Comparison of ENCODE assay signal across 23 mouse cellular contexts in the genomic region with DNA sequence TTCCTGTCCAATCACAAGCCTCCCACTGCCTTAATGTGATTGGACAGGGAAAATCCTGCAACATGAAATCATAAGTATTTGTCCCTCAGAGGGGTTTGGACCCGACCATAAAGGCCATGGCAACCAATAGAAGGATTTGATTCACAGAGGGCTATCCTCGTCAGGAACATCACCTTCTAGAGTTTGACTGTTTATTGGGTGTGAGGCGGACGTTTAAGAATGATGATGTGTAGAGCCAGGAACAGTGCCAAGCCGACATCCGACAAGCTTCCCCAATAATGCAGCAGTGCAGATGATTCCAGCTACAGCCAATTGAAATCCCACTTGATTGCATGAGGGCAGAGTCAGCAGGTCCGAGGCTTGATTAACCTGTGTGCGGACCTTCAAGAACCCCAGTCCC.
A peak's percentile ranks its signal among the peaks of the same experiment; 100 is the strongest.
DNase-seq lines count a peak whose midpoint lies in the region; ATAC-seq and TF ChIP-seq lines count a peak whose summit lies in the region.
"Had no signal": no experiment of that assay in that cellular context is flagged by ENCODE, and none has a peak within 500 bp of the region (broad histone marks: within the 10 kb centered on the region; RNA-seq: fewer than 3 reads in every experiment).

No protein-coding gene starts in this region.

- no peak for TF ChIP-seq POLR2A in lung, adult 2 months (IDR thresholded peaks at IDR 0.05; ENCODE audit: borderline replicate concordance, extremely low read depth, low read depth, low read length)

- ATAC-seq in lung, embryonic 14.5 days (ENCODE audit: insufficient read depth): peak; percentile 86
- peak; percentile 65 for ATAC-seq in lung, embryonic 16.5 days (ENCODE audit: low read depth)
- ATAC-seq: forebrain, embryonic 14.5 days had no signal

- no peak overlapping the region for H3K9ac ChIP-seq in lung, embryonic 14.5 days
- H3K9ac ChIP-seq in lung, embryonic 16.5 days (ENCODE audit: low read length): no peak overlapping the region
- H3K9ac ChIP-seq: embryonic facial prominence, embryonic 13.5 days; embryonic facial prominence, embryonic 15.5 days; forebrain, embryonic 12.5 days had no signal

- 45% methylated on average over 8 of the region's 8 CpGs for WGBS in lung, embryonic 14.5 days
- WGBS in lung, adult 2 months: 59% methylated on average over 8 of the region's 8 CpGs
- 55% methylated on average over 8 of the region's 8 CpGs for WGBS in lung, embryonic 16.5 days
- WGBS in midbrain, embryonic 10.5 days: 92% methylated on average over 8 of the region's 8 CpGs

- no peak overlapping the region for H3K4me3 ChIP-seq in lung, embryonic 14.5 days (ENCODE audit: low read depth, low read length)
- no peak overlapping the region for H3K4me3 ChIP-seq in lung, adult 2 months (replicated peaks; ENCODE audit: extremely low read depth, low read depth, low read length)
- H3K4me3 ChIP-seq in lung, embryonic 16.5 days (ENCODE audit: low read length): no peak overlapping the region
- H3K4me3 ChIP-seq in midbrain, embryonic 10.5 days: no peak overlapping the region
- H3K4me3 ChIP-seq: embryonic facial prominence, embryonic 13.5 days; embryonic facial prominence, embryonic 15.5 days; erythroblast, embryonic 14.5 days; forebrain, embryonic 10.5 days; forebrain, embryonic 12.5 days had no signal

- no peak overlapping the region for H3K4me2 ChIP-seq in lung, embryonic 14.5 days
- no peak overlapping the region for H3K4me2 ChIP-seq in lung, embryonic 16.5 days (ENCODE audit: low read depth, low read length)
- H3K4me2 ChIP-seq: embryonic facial prominence, embryonic 13.5 days; embryonic facial prominence, embryonic 15.5 days; forebrain, embryonic 12.5 days had no signal

- H3K9me3 ChIP-seq in lung, embryonic 14.5 days (ENCODE audit: low read depth, low read length): no peaks in the 10 kb centered on the region
- H3K9me3 ChIP-seq in lung, embryonic 16.5 days (ENCODE audit: control insufficient read depth, low read length): no peaks in the 10 kb centered on the region
- H3K9me3 ChIP-seq in midbrain, embryonic 10.5 days (replicated peaks): no peaks in the 10 kb centered on the region
- H3K9me3 ChIP-seq: embryonic facial prominence, embryonic 13.5 days; embryonic facial prominence, embryonic 15.5 days; forebrain, embryonic 10.5 days; forebrain, embryonic 12.5 days had no signal

- no peaks in the 10 kb centered on the region for H3K36me3 ChIP-seq in lung, embryonic 14.5 days (ENCODE audit: insufficient read depth)
- H3K36me3 ChIP-seq in lung, embryonic 16.5 days (ENCODE audit: control insufficient read depth, insufficient read depth, low read length): no peaks in the 10 kb centered on the region
- H3K36me3 ChIP-seq in midbrain, embryonic 10.5 days: no peaks in the 10 kb centered on the region
- H3K36me3 ChIP-seq: embryonic facial prominence, embryonic 13.5 days; embryonic facial prominence, embryonic 15.5 days; forebrain, embryonic 10.5 days; forebrain, embryonic 12.5 days had no signal

- no peaks in the 10 kb centered on the region for H3K27me3 ChIP-seq in lung, embryonic 14.5 days (ENCODE audit: insufficient read depth, low read length)
- H3K27me3 ChIP-seq in lung, embryonic 16.5 days (ENCODE audit: control insufficient read depth, insufficient read depth, low read depth, low read length): no peaks in the 10 kb centered on the region
- no peaks in the 10 kb centered on the region for H3K27me3 ChIP-seq in midbrain, embryonic 10.5 days (ENCODE audit: low read depth, poor library complexity, severe bottlenecking)
- H3K27me3 ChIP-seq: embryonic facial prominence, embryonic 13.5 days; embryonic facial prominence, embryonic 15.5 days; forebrain, embryonic 12.5 days had no signal

- no peaks in the 10 kb centered on the region for H3K4me1 ChIP-seq in lung, embryonic 14.5 days (ENCODE audit: insufficient read depth)
- peaks cover under 1% of the 10 kb centered on the region; the same call in 1 of the 2 replicates for H3K4me1 ChIP-seq in lung, adult 2 months (ENCODE audit: control insufficient read depth, insufficient read depth, low read length)
- H3K4me1 ChIP-seq in lung, embryonic 16.5 days (replicated peaks; ENCODE audit: control insufficient read depth, insufficient read depth, low read length): no peaks in the 10 kb centered on the region
- no peaks in the 10 kb centered on the region for H3K4me1 ChIP-seq in midbrain, embryonic 10.5 days
- H3K4me1 ChIP-seq: embryonic facial prominence, embryonic 13.5 days; embryonic facial prominence, embryonic 15.5 days; forebrain, embryonic 10.5 days; forebrain, embryonic 12.5 days had no signal

- H3K27ac ChIP-seq in lung, embryonic 14.5 days (ENCODE audit: low read depth): no peak overlapping the region
- no peak overlapping the region for H3K27ac ChIP-seq in lung, embryonic 16.5 days (ENCODE audit: low read length)
- no peak overlapping the region for H3K27ac ChIP-seq in midbrain, embryonic 10.5 days (replicated peaks)
- H3K27ac ChIP-seq: embryonic facial prominence, embryonic 13.5 days; embryonic facial prominence, embryonic 15.5 days; forebrain, embryonic 10.5 days; forebrain, embryonic 12.5 days had no signal

- peak; percentile 78 for DNase-seq in lung, embryonic 14.5 days
- no peak for DNase-seq in lung, adult 2 months
- no peak for DNase-seq in lung, postnatal 36 days
- peak; percentile 37 for DNase-seq in lung, postnatal 10 days
- no peak for DNase-seq in lung, adult 18-20 months
- no peak for DNase-seq in midbrain, embryonic 10.5 days (ENCODE audit: low spot score)
- DNase-seq: adrenal gland, adult 2 months; adrenal gland, postnatal 10 days; adrenal gland, postnatal 25 days; cerebellum, adult 11 months; cerebellum, adult 18-20 months; cerebellum, adult 8-10 months; cerebellum, adult 9-11 months; cerebellum, postnatal 14 days; cerebellum, postnatal 36 days; embryo, embryonic 11 days had no signal

- no peak for TF ChIP-seq CTCF in lung, embryonic 14.5 days (IDR thresholded peaks at IDR 0.05; ENCODE audit: low read depth)
- no peak for TF ChIP-seq CTCF in lung, adult 2 months (IDR thresholded peaks at IDR 0.05; ENCODE audit: insufficient read depth, low read length)

Comparison
In these comparisons a context has a peak if more than half of its experiments do, and no peak if none do; other contexts are left out.
1. DNase-seq: peak in lung, embryonic 14.5 days (single experiment) and lung, postnatal 10 days (single experiment); none in lung, adult 2 months (single experiment), lung, postnatal 36 days (single experiment), lung, adult 18-20 months (0 of 2) and midbrain, embryonic 10.5 days (single experiment).